17 mouse cellular contexts compared by ENCODE assay signal in genomic region chr12:81932015-81932414, GRCm38 (mm10).
DNase-seq lines count a peak whose midpoint lies in the region; ATAC-seq and TF ChIP-seq lines count a peak whose summit lies in the region.
"Had no signal": no experiment of that assay in that cellular context is flagged by ENCODE, and none has a peak within 500 bp of the region (broad histone marks: within the 10 kb centered on the region; RNA-seq: fewer than 3 reads in every experiment).

No protein-coding gene starts in this region.

- TF ChIP-seq CTCF in heart, adult 2 months (IDR thresholded peaks at IDR 0.05): no peak

- peaks cover 15% of the 10 kb centered on the region; the same call in 1 of the 2 replicates for H3K4me1 ChIP-seq in heart, embryonic 11.5 days (ENCODE audit: control insufficient read depth, insufficient read depth, low read length)
- peaks cover 2% of the 10 kb centered on the region for H3K4me1 ChIP-seq in heart, adult 2 months (ENCODE audit: control insufficient read depth, insufficient read depth, low read length)
- H3K4me1 ChIP-seq in hindbrain, embryonic 16.5 days (ENCODE audit: control insufficient read depth, insufficient read depth, low read depth, low read length): peaks cover 6% of the 10 kb centered on the region
- peaks cover 5% of the 10 kb centered on the region; the same call in 1 of the 2 replicates for H3K4me1 ChIP-seq in hindbrain, embryonic 10.5 days (replicated peaks)
- H3K4me1 ChIP-seq in midbrain, embryonic 14.5 days (ENCODE audit: control insufficient read depth, insufficient read depth, low read length): no peaks in the 10 kb centered on the region
- peaks cover 3% of the 10 kb centered on the region for H3K4me1 ChIP-seq in midbrain, embryonic 11.5 days (ENCODE audit: control insufficient read depth, insufficient read depth, low read length)

- peaks cover 2% of the 10 kb centered on the region; the same call in 1 of the 2 replicates for H3K79me2 ChIP-seq in heart, adult 2 months (replicated peaks; ENCODE audit: control insufficient read depth, insufficient read depth, low read length)

- no peak overlapping the region for H3K4me2 ChIP-seq in heart, embryonic 11.5 days
- no peak overlapping the region for H3K4me2 ChIP-seq in hindbrain, embryonic 16.5 days (ENCODE audit: low read length)
- no peak overlapping the region for H3K4me2 ChIP-seq in midbrain, embryonic 14.5 days (ENCODE audit: low read length)
- H3K4me2 ChIP-seq in midbrain, embryonic 11.5 days: no peak overlapping the region
- H3K4me2 ChIP-seq: embryonic facial prominence, embryonic 13.5 days; liver, embryonic 11.5 days; lung, embryonic 14.5 days; midbrain, embryonic 12.5 days had no signal

- intact Hi-C loops in heart, adult 2 months (cut with DNase I): no loop called here

- TF ChIP-seq EP300 in heart, adult 2 months (IDR thresholded peaks at IDR 0.05; ENCODE audit: insufficient read depth, low read depth, low read length): no peak

- H3K4me3 ChIP-seq in heart, embryonic 11.5 days (ENCODE audit: low read depth, low read length): no peak overlapping the region
- no peak overlapping the region for H3K4me3 ChIP-seq in heart, adult 2 months
- no peak overlapping the region for H3K4me3 ChIP-seq in hindbrain, embryonic 16.5 days (ENCODE audit: low read length)
- no peak overlapping the region for H3K4me3 ChIP-seq in hindbrain, embryonic 10.5 days
- no peak overlapping the region for H3K4me3 ChIP-seq in midbrain, embryonic 14.5 days (replicated peaks; ENCODE audit: low read depth, low read length)
- no peak overlapping the region for H3K4me3 ChIP-seq in midbrain, embryonic 11.5 days (ENCODE audit: low read depth, low read length)
- H3K4me3 ChIP-seq: embryonic facial prominence, embryonic 13.5 days; midbrain, embryonic 12.5 days had no signal

- no peak overlapping the region for H3K9ac ChIP-seq in heart, embryonic 11.5 days (ENCODE audit: low read depth, low read length)
- H3K9ac ChIP-seq in heart, adult 2 months (ENCODE audit: low read depth, low read length): no peak overlapping the region
- H3K9ac ChIP-seq in hindbrain, embryonic 16.5 days (ENCODE audit: low read depth, low read length): no peak overlapping the region
- no peak overlapping the region for H3K9ac ChIP-seq in midbrain, embryonic 14.5 days (replicated peaks; ENCODE audit: low read length)
- no peak overlapping the region for H3K9ac ChIP-seq in midbrain, embryonic 11.5 days (ENCODE audit: low read length)
- H3K9ac ChIP-seq: embryonic facial prominence, embryonic 13.5 days; lung, embryonic 14.5 days; midbrain, embryonic 12.5 days had no signal

- H3K27me3 ChIP-seq in heart, embryonic 11.5 days (ENCODE audit: control insufficient read depth, insufficient read depth, low read length): no peaks in the 10 kb centered on the region
- H3K27me3 ChIP-seq in heart, adult 2 months (ENCODE audit: control insufficient read depth, insufficient read depth, low read length): no peaks in the 10 kb centered on the region
- H3K27me3 ChIP-seq in hindbrain, embryonic 16.5 days (replicated peaks; ENCODE audit: control insufficient read depth, insufficient read depth, low read length): no peaks in the 10 kb centered on the region
- H3K27me3 ChIP-seq in hindbrain, embryonic 10.5 days (ENCODE audit: insufficient read depth, poor library complexity, severe bottlenecking): no peaks in the 10 kb centered on the region
- no peaks in the 10 kb centered on the region for H3K27me3 ChIP-seq in midbrain, embryonic 14.5 days (ENCODE audit: control insufficient read depth, insufficient read depth, low read length)
- H3K27me3 ChIP-seq in midbrain, embryonic 11.5 days (ENCODE audit: control insufficient read depth, insufficient read depth, low read length): no peaks in the 10 kb centered on the region
- H3K27me3 ChIP-seq: embryonic facial prominence, embryonic 13.5 days; midbrain, embryonic 12.5 days had no signal

- no peak for DNase-seq in heart, adult 2 months
- no peak for DNase-seq in hindbrain, embryonic 10.5 days (ENCODE audit: low spot score)
- DNase-seq in midbrain, embryonic 14.5 days: peak; percentile 22
- DNase-seq in midbrain, embryonic 11.5 days (ENCODE audit: low spot score, missing footprints): no peak
- no peak for DNase-seq in left cerebral cortex, adult 8-10 months (ENCODE audit: low spot score in 2 of 2)
- DNase-seq: cerebellum, adult 11-12 months; gastrocnemius, postnatal 10 days; layer of hippocampus, postnatal 36 days; left cerebral cortex, postnatal 4 days; lung, embryonic 14.5 days; right cerebral cortex, postnatal 25 days; thymus, postnatal 25 days had no signal

- no peak for ATAC-seq in heart, embryonic 11.5 days (replicated peaks; ENCODE audit: insufficient number of reproducible peaks, low FRiP score, low TSS enrichment)
- ATAC-seq in hindbrain, embryonic 16.5 days: peak; percentile 27; the same call in 1 of the 2 replicates
- no peak for ATAC-seq in midbrain, embryonic 14.5 days (ENCODE audit: low FRiP score, low TSS enrichment)
- ATAC-seq in midbrain, embryonic 11.5 days (ENCODE audit: low FRiP score): no peak

- 0 out of 2 replicates have a peak overlapping the region, but pooled peaks have one; percentile 29 for H3K27ac ChIP-seq in heart, embryonic 11.5 days (ENCODE audit: low read depth, low read length)
- H3K27ac ChIP-seq in heart, adult 2 months: no peak overlapping the region
- H3K27ac ChIP-seq in hindbrain, embryonic 16.5 days (ENCODE audit: low read depth, low read length): no peak overlapping the region
- no peak overlapping the region for H3K27ac ChIP-seq in hindbrain, embryonic 10.5 days
- no peak overlapping the region for H3K27ac ChIP-seq in midbrain, embryonic 14.5 days (replicated peaks; ENCODE audit: low read depth, low read length)
- H3K27ac ChIP-seq in midbrain, embryonic 11.5 days (ENCODE audit: low read depth, low read length): no peak overlapping the region
- H3K27ac ChIP-seq: embryonic facial prominence, embryonic 13.5 days; midbrain, embryonic 12.5 days had no signal

- TF ChIP-seq POLR2A in heart, adult 2 months (IDR thresholded peaks at IDR 0.05; ENCODE audit: insufficient read depth, low read depth, low read length): no peak

- H3K9me3 ChIP-seq in heart, embryonic 11.5 days (replicated peaks; ENCODE audit: control insufficient read depth, low read length): no peaks in the 10 kb centered on the region
- no peaks in the 10 kb centered on the region for H3K9me3 ChIP-seq in hindbrain, embryonic 16.5 days (ENCODE audit: control insufficient read depth, low read length)
- no peaks in the 10 kb centered on the region for H3K9me3 ChIP-seq in hindbrain, embryonic 10.5 days
- H3K9me3 ChIP-seq in midbrain, embryonic 14.5 days (ENCODE audit: control insufficient read depth, low read length): no peaks in the 10 kb centered on the region
- H3K9me3 ChIP-seq in midbrain, embryonic 11.5 days (ENCODE audit: control insufficient read depth, low read length): no peaks in the 10 kb centered on the region
- H3K9me3 ChIP-seq: embryonic facial prominence, embryonic 13.5 days; midbrain, embryonic 12.5 days had no signal

- 68% methylated on average over 13 of the region's 13 CpGs for WGBS in heart, embryonic 11.5 days (ENCODE audit: insufficient replicate concordance)
- 75% methylated on average over 13 of the region's 13 CpGs for WGBS in heart, adult 2 months
- 72% methylated on average over 13 of the region's 13 CpGs for WGBS in hindbrain, embryonic 16.5 days
- 92% methylated on average over 13 of the region's 13 CpGs for WGBS in hindbrain, embryonic 10.5 days
- WGBS in midbrain, embryonic 14.5 days: 79% methylated on average over 13 of the region's 13 CpGs
- WGBS in midbrain, embryonic 11.5 days: 88% methylated on average over 13 of the region's 13 CpGs

- H3K36me3 ChIP-seq in heart, embryonic 11.5 days (ENCODE audit: control insufficient read depth, insufficient read depth, low read length): peaks cover 3% of the 10 kb centered on the region; the same call in 1 of the 2 replicates
- H3K36me3 ChIP-seq in heart, adult 2 months (ENCODE audit: control insufficient read depth, insufficient read depth, low read length): no peaks in the 10 kb centered on the region; the same call in 1 of the 2 replicates
- no peaks in the 10 kb centered on the region; the same call in 1 of the 2 replicates for H3K36me3 ChIP-seq in hindbrain, embryonic 16.5 days (ENCODE audit: control insufficient read depth, insufficient read depth, low read length)
- H3K36me3 ChIP-seq in hindbrain, embryonic 10.5 days: peaks cover 13% of the 10 kb centered on the region
- peaks cover 4% of the 10 kb centered on the region for H3K36me3 ChIP-seq in midbrain, embryonic 14.5 days (ENCODE audit: control insufficient read depth, insufficient read depth, low read length)
- H3K36me3 ChIP-seq in midbrain, embryonic 11.5 days (ENCODE audit: control insufficient read depth, insufficient read depth, low read length): no peaks in the 10 kb centered on the region
